Mouse (Mus musculus): Measurements from ENCODE around the gene Ssr1. TPM values are rescaled to one million over a fixed set of nuclear protein-coding genes. Genes with fewer than 3 reads are reported as not detected.

Gene Ssr1
- 95.7 TPM for polyA plus RNA-seq (2021)

DNA sequence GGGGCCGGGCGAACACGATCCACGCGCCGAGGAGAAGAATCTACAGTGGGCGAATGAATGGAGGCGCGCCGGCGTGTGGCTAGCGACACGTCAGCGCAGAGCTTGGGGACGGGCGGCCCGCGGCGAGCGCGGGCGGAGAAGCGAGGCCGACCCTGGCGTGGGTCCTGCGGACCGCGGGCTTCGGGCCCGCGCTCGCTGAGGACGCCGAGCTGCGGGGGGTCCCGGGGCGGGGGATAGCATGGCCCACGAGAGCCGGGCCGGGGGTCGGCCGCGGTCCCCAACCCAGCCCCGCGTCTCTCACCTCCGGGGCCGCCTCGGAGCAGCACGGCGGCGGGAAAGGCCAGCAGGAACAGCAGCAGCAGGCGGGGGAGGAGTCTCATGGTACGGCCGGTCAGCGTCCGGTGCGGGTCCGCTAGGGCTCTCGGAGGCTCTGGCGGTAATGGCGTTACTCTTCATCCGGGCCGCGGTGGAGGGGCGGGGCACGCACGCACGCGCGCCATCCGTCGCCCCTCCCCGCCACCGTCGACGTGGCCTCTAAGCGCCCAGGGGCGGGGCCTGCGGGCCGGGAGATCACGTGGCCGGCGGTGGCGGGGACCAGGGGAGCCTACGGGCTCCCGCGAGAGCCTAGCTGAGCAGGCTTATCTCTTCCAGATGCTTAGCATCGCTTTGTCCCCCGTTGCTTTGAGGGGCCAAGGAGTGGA is at the start of gene Ssr1:
Gene Ssr1 (minus strand): TSS at position 514 of the 701 bp plus-strand sequence.
- ATAC-seq (peak; percentile 85), DNase-seq (ENCODE audit: low read depth, low spot score) (peak; percentile 35)
- CTCF ChIA-PET = interaction anchor here (1.7 kb wide), 1 partner anchor 11 kb away, joined by 4 read pairs; no protein-coding TSS in a partner anchor
- no peak for TF ChIP-seq CTCF (IDR thresholded peaks at IDR 0.05)
- in situ Hi-C loops (cut with MboI; ENCODE audit: low pct_unique_long_range_greater_than_20kb) = no loop called here
- POLR2A ChIA-PET = interaction anchor here (0.5 to 1.4 kb wide), 2 partner anchors 30 to 44 kb away, joined by 3 to 4 read pairs; no protein-coding TSS in a partner anchor
- H3K27me3 ChIP-seq = peaks cover 4% of the 10 kb centered on the region

- POLR2A ChIA-PET = interaction anchor here (1.2 to 1.3 kb wide), 2 partner anchors 44 to 71 kb away, joined by 3 to 4 read pairs; partner anchors contain the start of gene Ssr1
- no peak for TF ChIP-seq CTCF (IDR thresholded peaks at IDR 0.05)
- no peak for ATAC-seq
- in situ Hi-C loops (cut with MboI; ENCODE audit: low pct_unique_long_range_greater_than_20kb) = no loop called here
- no peak for DNase-seq (ENCODE audit: low read depth, low spot score)
- CTCF ChIA-PET = interaction anchor here (1.3 kb wide), 1 partner anchor 65 kb away, joined by 3 read pairs; no protein-coding TSS in a partner anchor
- H3K27me3 ChIP-seq = no peaks in the 10 kb centered on the region
These were observed 43.8 kb upstream of the Ssr1 start for GRCm38 (mm10) chr13:38037811-38038210.

DNA sequence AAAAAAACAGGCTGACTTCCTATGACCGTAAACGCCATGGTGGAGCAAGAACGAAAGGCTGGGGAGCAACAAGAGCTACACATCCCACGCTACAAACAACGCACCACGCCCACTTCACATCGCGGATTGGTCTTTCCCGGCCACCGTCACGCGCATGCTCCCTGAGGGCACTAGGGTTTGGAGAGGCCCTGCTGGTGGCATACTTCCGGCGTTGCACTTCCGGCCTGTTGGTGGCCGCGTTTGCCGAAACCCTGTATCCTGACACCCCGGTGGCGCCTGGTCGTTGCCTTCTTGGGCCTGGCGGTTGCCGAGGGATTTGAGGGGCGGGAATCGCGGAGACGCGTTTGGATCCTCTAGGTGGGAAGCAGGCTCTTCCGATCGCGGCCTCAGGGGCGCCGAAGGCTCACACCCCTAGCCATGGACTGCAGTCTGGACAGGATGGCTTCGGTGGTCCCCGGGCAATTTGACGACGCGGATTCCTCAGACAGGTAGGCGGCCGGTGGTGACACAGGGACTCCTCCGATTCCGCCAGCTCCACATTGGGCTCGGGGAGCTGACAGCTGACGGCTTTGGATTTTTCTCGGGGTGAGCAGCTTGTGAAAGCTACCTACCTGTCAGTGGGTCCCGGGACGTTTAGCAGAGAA is 43.1 kb upstream of the Ssr1 start, which contains the start of gene Cage1:
Gene Cage1 (minus strand): TSS at position 26 of the 644 bp plus-strand sequence.
- CTCF ChIA-PET = interaction anchor here (1.3 kb wide), 1 partner anchor 64 kb away, joined by 3 read pairs; no protein-coding TSS in a partner anchor
- ATAC-seq = peak; percentile 94
- DNase-seq (ENCODE audit: low read depth, low spot score) = peak; percentile 88
- in situ Hi-C loops (cut with MboI; ENCODE audit: low pct_unique_long_range_greater_than_20kb) = no loop called here
- H3K27me3 ChIP-seq = no peaks in the 10 kb centered on the region
- POLR2A ChIA-PET = no interaction called here
- no peak for TF ChIP-seq CTCF (IDR thresholded peaks at IDR 0.05)

- DNase-seq (ENCODE audit: low read depth, low spot score) = no peak
- no peaks in the 10 kb centered on the region for H3K27me3 ChIP-seq
- ATAC-seq = peak; percentile 76
- CTCF ChIA-PET = no interaction called here
- in situ Hi-C loops (cut with MboI; ENCODE audit: low pct_unique_long_range_greater_than_20kb) = no loop called here
- POLR2A ChIA-PET = no interaction called here
- TF ChIP-seq CTCF (IDR thresholded peaks at IDR 0.05) = no peak
These were observed 42.5 kb upstream of the Ssr1 start, which contains the start of gene Riok1 for GRCm38 (mm10) chr13:38036343-38037043. Gene Riok1 (plus strand): TSS chr13:38036995.

DNA sequence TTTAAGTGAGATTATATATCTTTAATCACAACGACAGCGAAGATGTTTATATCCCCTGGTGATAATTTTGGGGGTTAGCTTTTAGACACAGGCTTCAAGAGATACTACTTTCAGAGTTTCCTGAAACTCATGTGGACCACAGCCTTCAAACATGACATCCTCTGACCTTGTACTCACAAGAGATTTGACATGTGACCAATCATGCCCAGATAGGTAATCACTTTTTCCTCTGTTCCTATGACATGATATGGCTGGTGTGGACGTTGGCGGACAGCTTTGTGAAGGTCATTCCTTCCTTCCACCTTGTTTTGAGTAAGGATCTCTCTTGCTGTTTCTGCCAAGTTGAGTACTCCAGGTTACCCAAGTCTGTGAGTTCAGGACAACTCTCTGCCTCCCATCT is 34.4 kb upstream of the Ssr1 start:
- in situ Hi-C loops (cut with MboI; ENCODE audit: low pct_unique_long_range_greater_than_20kb) = no loop called here
- TF ChIP-seq CTCF (IDR thresholded peaks at IDR 0.05) = no peak
- ATAC-seq = no peak
- POLR2A ChIA-PET = no interaction called here
- H3K27me3 ChIP-seq = no peaks in the 10 kb centered on the region
- CTCF ChIA-PET = no interaction called here
- no peak for DNase-seq (ENCODE audit: low read depth, low spot score)

- ChIA-PET CTCF (no interaction called here), POLR2A (no interaction called here)
- no peak for DNase-seq (ENCODE audit: low read depth, low spot score)
- H3K27me3 ChIP-seq = no peaks in the 10 kb centered on the region
- TF ChIP-seq CTCF (IDR thresholded peaks at IDR 0.05) = no peak
- ATAC-seq = no peak
- in situ Hi-C loops (cut with MboI; ENCODE audit: low pct_unique_long_range_greater_than_20kb) = no loop called here
These were observed 33.7 kb upstream of the Ssr1 start for GRCm38 (mm10) chr13:38027618-38028248.

DNA sequence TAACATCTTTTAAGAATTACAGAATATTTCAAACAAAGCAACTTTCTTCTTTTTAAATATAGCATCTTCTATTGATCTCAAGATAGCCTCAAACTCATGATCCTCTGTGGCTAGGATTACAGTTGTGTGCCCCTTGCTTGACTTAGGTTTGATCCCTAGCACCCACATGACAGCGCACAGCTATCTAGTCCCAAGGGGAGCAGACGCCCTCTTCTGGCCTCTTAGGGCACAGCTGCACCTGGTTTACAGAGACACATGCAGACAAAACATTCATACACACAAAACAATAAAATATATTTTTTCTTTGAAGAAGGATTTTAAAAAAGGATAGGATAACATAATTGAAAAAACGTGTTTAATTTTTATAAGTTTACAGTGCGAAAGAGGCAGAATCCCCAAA is 31.9 kb upstream of the Ssr1 start:
- in situ Hi-C loops (cut with MboI; ENCODE audit: low pct_unique_long_range_greater_than_20kb) = no loop called here
- H3K27me3 ChIP-seq = no peaks in the 10 kb centered on the region
- CTCF ChIA-PET = interaction anchor here (1.1 kb wide), 1 partner anchor 56 kb away, joined by 3 read pairs; no protein-coding TSS in a partner anchor
- TF ChIP-seq CTCF (IDR thresholded peaks at IDR 0.05) = peak; percentile 72
- ATAC-seq = no peak
- POLR2A ChIA-PET = no interaction called here
- DNase-seq (ENCODE audit: low read depth, low spot score) = no peak

DNA sequence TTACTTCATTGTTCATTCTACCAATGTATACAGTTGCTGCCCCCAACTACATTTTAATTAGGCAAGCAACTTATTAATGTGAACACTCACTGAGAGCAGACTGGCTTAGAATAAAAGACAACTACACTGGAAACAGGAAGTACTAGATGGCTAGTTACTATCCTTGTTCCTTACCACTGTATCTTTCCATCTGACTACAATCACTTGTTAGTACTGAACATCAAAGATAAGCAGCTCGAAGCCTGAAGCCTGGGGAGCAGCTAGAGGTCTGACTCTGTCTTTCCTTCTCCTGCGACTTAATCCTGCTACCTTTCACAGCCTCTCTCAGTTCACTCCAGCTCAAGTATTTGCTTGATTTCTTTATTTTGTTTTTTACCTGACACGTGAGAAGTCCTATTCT is 24.8 kb upstream of the Ssr1 start:
- ChIA-PET POLR2A (no interaction called here), CTCF (interaction anchor here (0.8 to 1.2 kb wide), 2 partner anchors 12 to 56 kb away, joined by 3 read pairs; no protein-coding TSS in a partner anchor)
- DNase-seq (ENCODE audit: low read depth, low spot score) = no peak
- no peak for ATAC-seq
- H3K27me3 ChIP-seq = no peaks in the 10 kb centered on the region
- no peak for TF ChIP-seq CTCF (IDR thresholded peaks at IDR 0.05)
- in situ Hi-C loops (cut with MboI; ENCODE audit: low pct_unique_long_range_greater_than_20kb) = no loop called here

GRCm38 (mm10) chr13:38015591-38015990 is 21.6 kb upstream of the Ssr1 start:
- H3K27me3 ChIP-seq = no peaks in the 10 kb centered on the region
- in situ Hi-C loops (cut with MboI; ENCODE audit: low pct_unique_long_range_greater_than_20kb) = no loop called here
- CTCF ChIA-PET = no interaction called here
- TF ChIP-seq CTCF (IDR thresholded peaks at IDR 0.05) = no peak
- no peak for ATAC-seq
- POLR2A ChIA-PET = no interaction called here
- DNase-seq (ENCODE audit: low read depth, low spot score) = no peak

GRCm38 (mm10) chr13:38012436-38012835 is 18.4 kb upstream of the Ssr1 start:
- CTCF ChIA-PET = no interaction called here
- H3K27me3 ChIP-seq = peaks cover 5% of the 10 kb centered on the region
- no peak for TF ChIP-seq CTCF (IDR thresholded peaks at IDR 0.05)
- in situ Hi-C loops (cut with MboI; ENCODE audit: low pct_unique_long_range_greater_than_20kb) = no loop called here
- no peak for DNase-seq (ENCODE audit: low read depth, low spot score)
- no peak for ATAC-seq
- POLR2A ChIA-PET = no interaction called here
